Mouse (Mus musculus): ENCODE data around the gene Bcl2l10. TPM values are rescaled to one million over a fixed set of nuclear protein-coding genes. Genes with fewer than 3 reads are reported as not detected.

Gene Bcl2l10
- polyA plus RNA-seq, 1 experiment = not detected

- no peak overlapping the region for H3K4me2 ChIP-seq (ENCODE audit: low read depth)
- H3ac ChIP-seq (ENCODE audit: control insufficient read depth, insufficient read length) = no peak overlapping the region
- H3K79me2 ChIP-seq (ENCODE audit: control insufficient read depth, insufficient read depth) = no peaks in the 10 kb centered on the region
- H3K36me3 ChIP-seq (ENCODE audit: control insufficient read depth, insufficient read depth) = no peaks in the 10 kb centered on the region
- H3K4me3 ChIP-seq = no peak overlapping the region
- H3K27me3 ChIP-seq (ENCODE audit: control insufficient read depth, insufficient read depth, insufficient read length) = no peaks in the 10 kb centered on the region
- TF ChIP-seq MYOD1 (IDR thresholded peaks at IDR 0.05; ENCODE audit: control insufficient read depth in 1 of 3, insufficient read length in 2 of 3, low read depth in 2 of 3) (no peak), REST (IDR thresholded peaks at IDR 0.05; ENCODE audit: insufficient read depth, insufficient read length) (no peak), E2F4 (IDR thresholded peaks at IDR 0.05; ENCODE audit: insufficient read depth) (no peak), TCF12 (IDR thresholded peaks at IDR 0.05; ENCODE audit: insufficient read depth, poor library complexity, severe bottlenecking) (no peak), USF1 (IDR thresholded peaks at IDR 0.05; ENCODE audit: low read depth) (no peak), POLR2AphosphoS2 (IDR thresholded peaks at IDR 0.05; ENCODE audit: insufficient read length, low read depth) (no peak), MAX (IDR thresholded peaks at IDR 0.05; ENCODE audit: low read depth) (no peak), CEBPB (IDR thresholded peaks at IDR 0.05; ENCODE audit: insufficient read depth, poor library complexity, severe bottlenecking) (no peak), TCF3 (IDR thresholded peaks at IDR 0.05; ENCODE audit: insufficient read length, low read depth) (no peak), SRF (IDR thresholded peaks at IDR 0.05; ENCODE audit: control insufficient read depth, insufficient read length, low read depth) (no peak), POLR2A (IDR thresholded peaks at IDR 0.05; ENCODE audit: insufficient read length, low read depth) (no peak), MYOG (IDR thresholded peaks at IDR 0.05; ENCODE audit: control insufficient read depth in 1 of 3, insufficient read depth in 1 of 3, insufficient read length in 2 of 3, low read depth in 2 of 3) (no peak)
These were observed 29.4 kb upstream of the Bcl2l10 start for GRCm38 (mm10) chr9:75318196-75318595.

GRCm38 (mm10) chr9:75319365-75319764 is 28.2 kb upstream of the Bcl2l10 start:
- Histone ChIP-seq H3K4me2 (ENCODE audit: low read depth) (no peak overlapping the region), H3ac (ENCODE audit: control insufficient read depth, insufficient read length) (no peak overlapping the region), H3K79me2 (ENCODE audit: control insufficient read depth, insufficient read depth) (no peaks in the 10 kb centered on the region), H3K27me3 (ENCODE audit: control insufficient read depth, insufficient read depth, insufficient read length) (no peaks in the 10 kb centered on the region), H3K4me3 (no peak overlapping the region), H3K36me3 (ENCODE audit: control insufficient read depth, insufficient read depth) (no peaks in the 10 kb centered on the region)
- no peak for TF ChIP-seq POLR2A (IDR thresholded peaks at IDR 0.05; ENCODE audit: insufficient read length, low read depth)
- TF ChIP-seq MYOD1 (IDR thresholded peaks at IDR 0.05; ENCODE audit: control insufficient read depth in 1 of 3, insufficient read length in 2 of 3, low read depth in 2 of 3) = no peak
- no peak for TF ChIP-seq TCF3 (IDR thresholded peaks at IDR 0.05; ENCODE audit: insufficient read length, low read depth)
- TF ChIP-seq MAX (IDR thresholded peaks at IDR 0.05; ENCODE audit: low read depth) = no peak
- TF ChIP-seq REST (IDR thresholded peaks at IDR 0.05; ENCODE audit: insufficient read depth, insufficient read length) = no peak
- TF ChIP-seq SRF (IDR thresholded peaks at IDR 0.05; ENCODE audit: control insufficient read depth, insufficient read length, low read depth) = no peak
- TF ChIP-seq MYOG (IDR thresholded peaks at IDR 0.05; ENCODE audit: control insufficient read depth in 1 of 3, insufficient read depth in 1 of 3, insufficient read length in 2 of 3, low read depth in 2 of 3) = no peak
- no peak for TF ChIP-seq USF1 (IDR thresholded peaks at IDR 0.05; ENCODE audit: low read depth)
- TF ChIP-seq CEBPB (IDR thresholded peaks at IDR 0.05; ENCODE audit: insufficient read depth, poor library complexity, severe bottlenecking) = no peak
- TF ChIP-seq E2F4 (IDR thresholded peaks at IDR 0.05; ENCODE audit: insufficient read depth) = no peak
- no peak for TF ChIP-seq TCF12 (IDR thresholded peaks at IDR 0.05; ENCODE audit: insufficient read depth, poor library complexity, severe bottlenecking)
- TF ChIP-seq POLR2AphosphoS2 (IDR thresholded peaks at IDR 0.05; ENCODE audit: insufficient read length, low read depth) = no peak

GRCm38 (mm10) chr9:75322099-75322885 is 25.3 kb upstream of the Bcl2l10 start:
- H3K27me3 ChIP-seq (ENCODE audit: control insufficient read depth, insufficient read depth, insufficient read length) = no peaks in the 10 kb centered on the region
- TF ChIP-seq TCF12 (IDR thresholded peaks at IDR 0.05; ENCODE audit: insufficient read depth, poor library complexity, severe bottlenecking) (no peak), SRF (IDR thresholded peaks at IDR 0.05; ENCODE audit: control insufficient read depth, insufficient read length, low read depth) (no peak), POLR2A (IDR thresholded peaks at IDR 0.05; ENCODE audit: insufficient read length, low read depth) (no peak), E2F4 (IDR thresholded peaks at IDR 0.05; ENCODE audit: insufficient read depth) (no peak), POLR2AphosphoS2 (IDR thresholded peaks at IDR 0.05; ENCODE audit: insufficient read length, low read depth) (no peak), CEBPB (IDR thresholded peaks at IDR 0.05; ENCODE audit: insufficient read depth, poor library complexity, severe bottlenecking) (no peak)
- H3K36me3 ChIP-seq (ENCODE audit: control insufficient read depth, insufficient read depth) = no peaks in the 10 kb centered on the region
- no peaks in the 10 kb centered on the region for H3K79me2 ChIP-seq (ENCODE audit: control insufficient read depth, insufficient read depth)
- no peak overlapping the region for H3K4me3 ChIP-seq
- no peak overlapping the region for H3K4me2 ChIP-seq (ENCODE audit: low read depth)
- no peak overlapping the region for H3ac ChIP-seq (ENCODE audit: control insufficient read depth, insufficient read length)

- no peaks in the 10 kb centered on the region for H3K27me3 ChIP-seq (ENCODE audit: control insufficient read depth, insufficient read depth, insufficient read length)
- H3K4me3 ChIP-seq = no peak overlapping the region
- H3K36me3 ChIP-seq (ENCODE audit: control insufficient read depth, insufficient read depth) = no peaks in the 10 kb centered on the region
- no peak overlapping the region for H3K4me2 ChIP-seq (ENCODE audit: low read depth)
- H3ac ChIP-seq (ENCODE audit: control insufficient read depth, insufficient read length) = no peak overlapping the region
- H3K79me2 ChIP-seq (ENCODE audit: control insufficient read depth, insufficient read depth) = no peaks in the 10 kb centered on the region
- TF ChIP-seq TCF3 (IDR thresholded peaks at IDR 0.05; ENCODE audit: insufficient read length, low read depth) = no peak
- no peak for TF ChIP-seq SRF (IDR thresholded peaks at IDR 0.05; ENCODE audit: control insufficient read depth, insufficient read length, low read depth)
- no peak for TF ChIP-seq REST (IDR thresholded peaks at IDR 0.05; ENCODE audit: insufficient read depth, insufficient read length)
These were observed 19.5 kb upstream of the Bcl2l10 start for GRCm38 (mm10) chr9:75328047-75328446.

GRCm38 (mm10) chr9:75330821-75331220 is 16.7 kb upstream of the Bcl2l10 start:
- Histone ChIP-seq H3K27me3 (ENCODE audit: control insufficient read depth, insufficient read depth, insufficient read length) (no peaks in the 10 kb centered on the region), H3K4me3 (no peak overlapping the region), H3ac (ENCODE audit: control insufficient read depth, insufficient read length) (no peak overlapping the region), H3K36me3 (ENCODE audit: control insufficient read depth, insufficient read depth) (no peaks in the 10 kb centered on the region), H3K4me2 (ENCODE audit: low read depth) (no peak overlapping the region), H3K79me2 (ENCODE audit: control insufficient read depth, insufficient read depth) (no peaks in the 10 kb centered on the region)
- TF ChIP-seq USF1 (IDR thresholded peaks at IDR 0.05; ENCODE audit: low read depth) (no peak), TCF3 (IDR thresholded peaks at IDR 0.05; ENCODE audit: insufficient read length, low read depth) (no peak), CEBPB (IDR thresholded peaks at IDR 0.05; ENCODE audit: insufficient read depth, poor library complexity, severe bottlenecking) (no peak), MYOG (IDR thresholded peaks at IDR 0.05; ENCODE audit: control insufficient read depth in 1 of 3, insufficient read depth in 1 of 3, insufficient read length in 2 of 3, low read depth in 2 of 3) (no peak), SRF (IDR thresholded peaks at IDR 0.05; ENCODE audit: control insufficient read depth, insufficient read length, low read depth) (no peak), TCF12 (IDR thresholded peaks at IDR 0.05; ENCODE audit: insufficient read depth, poor library complexity, severe bottlenecking) (no peak), POLR2A (IDR thresholded peaks at IDR 0.05; ENCODE audit: insufficient read length, low read depth) (no peak), MYOD1 (IDR thresholded peaks at IDR 0.05; ENCODE audit: control insufficient read depth in 1 of 3, insufficient read length in 2 of 3, low read depth in 2 of 3) (no peak), REST (IDR thresholded peaks at IDR 0.05; ENCODE audit: insufficient read depth, insufficient read length) (no peak), POLR2AphosphoS2 (IDR thresholded peaks at IDR 0.05; ENCODE audit: insufficient read length, low read depth) (no peak)

All from myocyte (in vitro differentiated cells).